Mouse (Mus musculus): ENCODE results near the gene Mrgpre. TPM values are rescaled to one million over a fixed set of nuclear protein-coding genes. Genes with fewer than 3 reads are reported as not detected.

The Mrgpre gene
- polyA plus RNA-seq, 2 experiments, result 0.23 to 0.28 TPM

- no peaks in the 10 kb centered on the region for H3K9me3 ChIP-seq (ENCODE audit: control insufficient read depth, low read length)
- peak; percentile 94 for ATAC-seq (ENCODE audit: insufficient read depth)
- peak; percentile 95 to 96 (median 95) for DNase-seq (ENCODE audit: low read depth in 3 of 3, low spot score in 3 of 3)
- TF ChIP-seq EP300 (IDR thresholded peaks at IDR 0.05; ENCODE audit: low read depth), result no peak
- peak; percentile 92 for TF ChIP-seq CTCF (IDR thresholded peaks at IDR 0.05; ENCODE audit: low read depth)
- peaks cover 0 to 16% of the 10 kb centered on the region in 2 experiments; a peak in 3 of 4 replicates for H3K4me1 ChIP-seq (replicated peaks; ENCODE audit: control insufficient read depth in 2 of 2, insufficient read depth in 2 of 2, low read length in 1 of 2)
- H3K9ac ChIP-seq (replicated peaks), result peak overlapping the region; percentile 79
- no peaks in the 10 kb centered on the region for H3K27me3 ChIP-seq (ENCODE audit: control insufficient read depth, insufficient read depth, low read length)
- H3K27ac ChIP-seq, result peak overlapping the region; percentile 82
- peak overlapping the region; percentile 79 to 84 for H3K4me3 ChIP-seq (ENCODE audit: insufficient read depth in 1 of 2, low read depth in 2 of 2, low read length in 2 of 2)
- 1% methylated on average over 37 of the region's 37 CpGs for WGBS (ENCODE audit: insufficient replicate concordance)
- H3K36me3 ChIP-seq (replicated peaks; ENCODE audit: control insufficient read depth, insufficient read depth, low read depth), result no peaks in the 10 kb centered on the region
- peak overlapping the region; percentile 90 for H3K4me2 ChIP-seq (ENCODE audit: low read depth)
Measured at GRCm38 (mm10) chr7:143829504-143830331, 45.4 kb upstream of the Mrgpre start.

- H3K4me2 ChIP-seq (ENCODE audit: low read depth), result no peak overlapping the region
- no peak for TF ChIP-seq EP300 (IDR thresholded peaks at IDR 0.05; ENCODE audit: low read depth)
- no peak for TF ChIP-seq CTCF (IDR thresholded peaks at IDR 0.05; ENCODE audit: low read depth)
- no peak overlapping the region for H3K9ac ChIP-seq (replicated peaks)
- no peaks in the 10 kb centered on the region for H3K9me3 ChIP-seq (ENCODE audit: control insufficient read depth, low read length)
- H3K4me1 ChIP-seq (replicated peaks; ENCODE audit: control insufficient read depth in 2 of 2, insufficient read depth in 2 of 2, low read length in 1 of 2), result peaks cover 2 to 18% of the 10 kb centered on the region in 2 experiments
- ATAC-seq (ENCODE audit: insufficient read depth), result no peak
- H3K27me3 ChIP-seq (ENCODE audit: control insufficient read depth, insufficient read depth, low read length), result no peaks in the 10 kb centered on the region
- H3K4me3 ChIP-seq (ENCODE audit: insufficient read depth in 1 of 2, low read depth in 2 of 2, low read length in 2 of 2), result no peak overlapping the region
- H3K27ac ChIP-seq, result no peak overlapping the region
- 70% methylated on average over 2 of the region's 2 CpGs for WGBS (ENCODE audit: insufficient replicate concordance)
- DNase-seq (ENCODE audit: low read depth in 3 of 3, low spot score in 3 of 3), result no peak
- no peaks in the 10 kb centered on the region for H3K36me3 ChIP-seq (replicated peaks; ENCODE audit: control insufficient read depth, insufficient read depth, low read depth)
Measured at GRCm38 (mm10) chr7:143826985-143827384, 42.7 kb upstream of the Mrgpre start.

- Histone ChIP-seq H3K27me3 (ENCODE audit: control insufficient read depth, insufficient read depth, low read length) (no peaks in the 10 kb centered on the region), H3K27ac (no peak overlapping the region), H3K36me3 (replicated peaks; ENCODE audit: control insufficient read depth, insufficient read depth, low read depth) (no peaks in the 10 kb centered on the region), H3K9me3 (ENCODE audit: control insufficient read depth, low read length) (no peaks in the 10 kb centered on the region), H3K4me1 (replicated peaks; ENCODE audit: control insufficient read depth in 2 of 2, insufficient read depth in 2 of 2, low read length in 1 of 2) (peaks cover 5 to 20% of the 10 kb centered on the region in 2 experiments), H3K4me2 (ENCODE audit: low read depth) (peak overlapping the region; percentile 80), H3K4me3 (ENCODE audit: insufficient read depth in 1 of 2, low read depth in 2 of 2, low read length in 2 of 2) (peak overlapping the region; percentile 44 to 50), H3K9ac (replicated peaks) (peak overlapping the region; percentile 64)
- WGBS (ENCODE audit: insufficient replicate concordance), result 62% methylated on average over 4 of the region's 4 CpGs
- ATAC-seq (ENCODE audit: insufficient read depth) (no peak), DNase-seq (ENCODE audit: low read depth in 3 of 3, low spot score in 3 of 3) (no peak)
- no peak for TF ChIP-seq CTCF (IDR thresholded peaks at IDR 0.05; ENCODE audit: low read depth)
- no peak for TF ChIP-seq EP300 (IDR thresholded peaks at IDR 0.05; ENCODE audit: low read depth)
Measured at GRCm38 (mm10) chr7:143823266-143823605, 38.9 kb upstream of the Mrgpre start.

- H3K9ac ChIP-seq (replicated peaks), result peak within 1 kb of the TSS; percentile 71
- no peak within 1 kb of the TSS for H3K27ac ChIP-seq
- ATAC-seq (ENCODE audit: insufficient read depth), result peak; percentile 95
- TF ChIP-seq CTCF (IDR thresholded peaks at IDR 0.05; ENCODE audit: low read depth) (no peak), EP300 (IDR thresholded peaks at IDR 0.05; ENCODE audit: low read depth) (no peak)
- peak within 1 kb of the TSS; percentile 63 to 91 for H3K4me3 ChIP-seq (ENCODE audit: insufficient read depth in 1 of 2, low read depth in 2 of 2, low read length in 2 of 2)
- DNase-seq (ENCODE audit: low read depth in 3 of 3, low spot score in 3 of 3), result peak; percentile 93 to 95 (median 93)
- no peaks in the 10 kb centered on the region for H3K9me3 ChIP-seq (ENCODE audit: control insufficient read depth, low read length)
- H3K36me3 ChIP-seq (replicated peaks; ENCODE audit: control insufficient read depth, insufficient read depth, low read depth), result no peaks in the 10 kb centered on the region
- peaks cover 5 to 20% of the 10 kb centered on the region in 2 experiments for H3K4me1 ChIP-seq (replicated peaks; ENCODE audit: control insufficient read depth in 2 of 2, insufficient read depth in 2 of 2, low read length in 1 of 2)
- no peaks in the 10 kb centered on the region for H3K27me3 ChIP-seq (ENCODE audit: control insufficient read depth, insufficient read depth, low read length)
- WGBS (ENCODE audit: insufficient replicate concordance), result under 1% methylated on average over 40 of the region's 40 CpGs
- peak within 1 kb of the TSS; percentile 80 for H3K4me2 ChIP-seq (ENCODE audit: low read depth)
Measured at GRCm38 (mm10) chr7:143822375-143823265, 38.3 kb upstream of the Mrgpre start, which contains the start of the genes Nadsyn1 and Dhcr7. Gene Nadsyn1, minus strand, starts transcription at chr7:143822849. Gene Dhcr7, plus strand, starts transcription at chr7:143823145.
